Mouse (Mus musculus): ENCODE data around the gene Wasf1.

- TF ChIP-seq EP300 (IDR thresholded peaks at IDR 0.05; ENCODE audit: low read depth) = no peak
- TF ChIP-seq CTCF (IDR thresholded peaks at IDR 0.05; ENCODE audit: low read depth) = no peak
These were observed 38.7 kb upstream of the Wasf1 start for GRCm38 (mm10) chr10:40844546-40844945.

Measured in liver, postnatal 0 days (tissue).